Mouse (Mus musculus) macrophage (primary cell): Measurements from ENCODE around the gene Inafm2. TPM values are rescaled to one million over a fixed set of nuclear protein-coding genes. Genes with fewer than 3 reads are reported as not detected.

ENCODE experiments used
- H3K27ac ChIP-seq: fragments of 350-480 bp; formaldehyde crosslinking; 2 replicates; pipeline ENCODE4 v1.9.0; 2021
- H3K36me3 ChIP-seq: fragments of 350-480 bp; formaldehyde crosslinking; 2 replicates; pipeline ENCODE4 v1.9.0; 2021; ENCODE audit errors: inconsistent target
- H3K4me3 ChIP-seq: fragments of 350-480 bp; formaldehyde crosslinking; 2 replicates; pipeline ENCODE4 v1.9.0; 2021; ENCODE audit errors: inconsistent target
- H3K79me2 ChIP-seq: fragments of 350-480 bp; formaldehyde crosslinking; 2 replicates; pipeline ENCODE4 v1.9.0; 2021; ENCODE audit errors: inconsistent target
- WGBS: methylation state at CpG from one replicate; pipeline ENCODE4 v1.1.7; 2026; ENCODE audit warnings: inconsistent platforms; ENCODE audit not compliant: missing documents; 5-methylcytosine and 5-hydroxymethylcytosine counted together
- polyA plus RNA-seq: library from polyadenylated mRNA; stranded (reverse); fragments of 250-400 nt; gene quantifications from 3 replicates; pipeline ENCODE4 v1.2.4, GENCODE M21; 2018; ENCODE audit warnings: inconsistent platforms

The Inafm2 gene
- polyA plus RNA-seq, 1 experiment from 2014 or later, result 5.4 TPM

GRCm38 (mm10) chr2:118709655-118710221, 35.8 kb upstream of the Inafm2 start:
- Histone ChIP-seq H3K27ac (no peak overlapping the region), H3K36me3 (0 out of 2 replicates have a peak, but pooled peaks cover 4% of the 10 kb centered on the region), H3K79me2 (no peaks in the 10 kb centered on the region), H3K4me3 (no peak overlapping the region)
- 54% methylated on average over 4 of the region's 4 CpGs for WGBS

GRCm38 (mm10) chr2:118711038-118711494, 34.5 kb upstream of the Inafm2 start:
- WGBS, result 40% methylated on average over 36 of the region's 36 CpGs
- Histone ChIP-seq H3K27ac (no peak overlapping the region), H3K79me2 (no peaks in the 10 kb centered on the region), H3K36me3 (peaks cover 10% of the 10 kb centered on the region; the same call in 1 of the 2 replicates), H3K4me3 (no peak overlapping the region)

- H3K36me3 ChIP-seq, result peaks cover 34% of the 10 kb centered on the region
- H3K79me2 ChIP-seq, result no peaks in the 10 kb centered on the region
- 97% methylated on average over 6 of the region's 6 CpGs for WGBS
- no peak overlapping the region for H3K4me3 ChIP-seq
- no peak overlapping the region for H3K27ac ChIP-seq
Measured at GRCm38 (mm10) chr2:118713631-118714030, 31.9 kb upstream of the Inafm2 start.

GRCm38 (mm10) chr2:118714230-118714629, 31.3 kb upstream of the Inafm2 start:
- Histone ChIP-seq H3K79me2 (no peaks in the 10 kb centered on the region), H3K36me3 (peaks cover 36% of the 10 kb centered on the region)
- WGBS, result 74% methylated on average over 4 of the region's 4 CpGs

GRCm38 (mm10) chr2:118716677-118717076, 28.9 kb upstream of the Inafm2 start:
- WGBS, result 82% methylated on average over 5 of the region's 5 CpGs
- Histone ChIP-seq H3K36me3 (peaks cover 48% of the 10 kb centered on the region), H3K27ac (no peak overlapping the region)

More at GRCm38 (mm10) chr2:118714230-118714629, 31.3 kb upstream of the Inafm2 start:
- no peak overlapping the region for H3K4me3 ChIP-seq
- H3K27ac ChIP-seq, result no peak overlapping the region

GRCm38 (mm10) chr2:118723693-118724486, 21.7 kb upstream of the Inafm2 start:
- no peak overlapping the region for H3K27ac ChIP-seq
- 70% methylated on average over 15 of the region's 15 CpGs for WGBS
- peaks cover 42% of the 10 kb centered on the region for H3K36me3 ChIP-seq
- no peak overlapping the region for H3K4me3 ChIP-seq
- peaks cover 15% of the 10 kb centered on the region; the same call in 1 of the 2 replicates for H3K79me2 ChIP-seq

More at GRCm38 (mm10) chr2:118716677-118717076, 28.9 kb upstream of the Inafm2 start:
- Histone ChIP-seq H3K79me2 (no peaks in the 10 kb centered on the region), H3K4me3 (no peak overlapping the region)

GRCm38 (mm10) chr2:118725511-118725910, 20.0 kb upstream of the Inafm2 start:
- peaks cover 28% of the 10 kb centered on the region; the same call in 1 of the 2 replicates for H3K36me3 ChIP-seq
- H3K4me3 ChIP-seq, result no peak overlapping the region
- WGBS, result 93% methylated on average over 4 of the region's 4 CpGs

GRCm38 (mm10) chr2:118726873-118727272, 18.7 kb upstream of the Inafm2 start:
- Histone ChIP-seq H3K4me3 (peak overlapping the region; percentile 59), H3K36me3 (peaks cover 27% of the 10 kb centered on the region; the same call in 1 of the 2 replicates), H3K27ac (peak overlapping the region; percentile 87), H3K79me2 (peaks cover 15% of the 10 kb centered on the region; the same call in 1 of the 2 replicates)
- 67% methylated on average over 2 of the region's 2 CpGs for whole genome bisulfite sequencing

More at GRCm38 (mm10) chr2:118725511-118725910, 20.0 kb upstream of the Inafm2 start:
- Histone ChIP-seq H3K79me2 (peaks cover 15% of the 10 kb centered on the region; the same call in 1 of the 2 replicates), H3K27ac (no peak overlapping the region)

GRCm38 (mm10) chr2:118727911-118728310, 17.6 kb upstream of the Inafm2 start:
- peaks cover 15% of the 10 kb centered on the region; the same call in 1 of the 2 replicates for H3K79me2 ChIP-seq
- peak overlapping the region; percentile 87 for H3K27ac ChIP-seq
- peaks cover 17% of the 10 kb centered on the region; the same call in 1 of the 2 replicates for H3K36me3 ChIP-seq
- 6% methylated on average over 9 of the region's 9 CpGs for WGBS
- H3K4me3 ChIP-seq, result peak overlapping the region; percentile 59

GRCm38 (mm10) chr2:118728337-118728736, 17.2 kb upstream of the Inafm2 start, which contains the start of gene Plcb2:
Gene Plcb2 (minus strand): TSS chr2:118728438.
- peaks cover 15% of the 10 kb centered on the region; the same call in 1 of the 2 replicates for H3K79me2 ChIP-seq
- H3K27ac ChIP-seq, result peak within 1 kb of the TSS; percentile 87
- WGBS, result 3% methylated on average over 6 of the region's 7 CpGs

GRCm38 (mm10) chr2:118729194-118729593, 16.4 kb upstream of the Inafm2 start:
- Histone ChIP-seq H3K4me3 (no peak overlapping the region), H3K79me2 (peaks cover 15% of the 10 kb centered on the region; the same call in 1 of the 2 replicates), H3K36me3 (peaks cover 7% of the 10 kb centered on the region; the same call in 1 of the 2 replicates), H3K27ac (peak overlapping the region; percentile 87)
- WGBS, result 29% methylated on average over 4 of the region's 4 CpGs

More at GRCm38 (mm10) chr2:118728337-118728736, 17.2 kb upstream of the Inafm2 start, which contains the start of gene Plcb2:
- peaks cover 13% of the 10 kb centered on the region; the same call in 1 of the 2 replicates for H3K36me3 ChIP-seq
- peak within 1 kb of the TSS; percentile 59 for H3K4me3 ChIP-seq

GRCm38 (mm10) chr2:118729816-118730621, 15.5 kb upstream of the Inafm2 start:
- no peak overlapping the region for H3K27ac ChIP-seq
- 24% methylated on average over 8 of the region's 8 CpGs for WGBS
- peaks cover 15% of the 10 kb centered on the region; the same call in 1 of the 2 replicates for H3K79me2 ChIP-seq
- no peaks in the 10 kb centered on the region; the same call in 1 of the 2 replicates for H3K36me3 ChIP-seq
- H3K4me3 ChIP-seq, result no peak overlapping the region

GRCm38 (mm10) chr2:118730622-118730915, 15.0 kb upstream of the Inafm2 start:
- 0% methylated on average over 3 of the region's 3 CpGs for WGBS
- no peak overlapping the region for H3K4me3 ChIP-seq
- peaks cover 15% of the 10 kb centered on the region; the same call in 1 of the 2 replicates for H3K79me2 ChIP-seq
- H3K36me3 ChIP-seq, result no peaks in the 10 kb centered on the region
- no peak overlapping the region for H3K27ac ChIP-seq

- Histone ChIP-seq H3K79me2 (peaks cover under 1% of the 10 kb centered on the region; the same call in 1 of the 2 replicates), H3K36me3 (no peaks in the 10 kb centered on the region), H3K4me3 (no peak overlapping the region), H3K27ac (no peak overlapping the region)
- WGBS, result 97% methylated on average over 5 of the region's 5 CpGs
Measured at GRCm38 (mm10) chr2:118731981-118732380, 13.6 kb upstream of the Inafm2 start.
